Mouse (Mus musculus) gastrocnemius, postnatal 10 days (tissue): Measurements from ENCODE around the gene Cdkl2. TPM values are rescaled to one million over a fixed set of nuclear protein-coding genes. Genes with fewer than 3 reads are reported as not detected.

Source experiments
- total RNA-seq, 2 experiments: library from RNA; stranded (reverse); gene quantifications; 2 replicates each; pipeline ENCODE4 v1.2.3; 2021

Gene Cdkl2
- total RNA-seq, 2 experiments from 2014 or later: 3.5 to 3.8 TPM

Other genes starting within 250 kb of the Cdkl2 start
- gene Rchy1, start 80.8 kb downstream of the Cdkl2 start, total RNA-seq: 10 to 100 TPM; 36.0 to 37.6 TPM
- gene Odaph, start 56.4 kb downstream of the Cdkl2 start, total RNA-seq: under 1 TPM in 1 of 2 experiments, not detected in 1; 0.33 TPM
- gene G3bp2, start 39.8 kb upstream of the Cdkl2 start, total RNA-seq: 10 to 100 TPM; 57.9 to 59.4 TPM
- 10 to 100 TPM; 63.0 to 68.2 TPM for gene Uso1, start 94.1 kb upstream of the Cdkl2 start, total RNA-seq
- not detected for gene U90926, start 171.5 kb upstream of the Cdkl2 start, total RNA-seq
- gene Ppef2, start 212.4 kb upstream of the Cdkl2 start, total RNA-seq: not detected
- gene Naaa, start 234.3 kb upstream of the Cdkl2 start, total RNA-seq: 10 to 100 TPM in 1 of 2 experiments, 1 to 10 TPM in 1; 8.9 to 11.7 TPM